10 mouse cellular contexts compared by ENCODE assay signal in genomic region chr8:114889578-114890374, GRCm38 (mm10).
A peak's percentile ranks its signal among the peaks of the same experiment; 100 is the strongest.
DNase-seq lines count a peak whose midpoint lies in the region; ATAC-seq lines count a peak whose summit lies in the region.
"Had no signal": no experiment of that assay in that cellular context is flagged by ENCODE, and none has a peak within 500 bp of the region (broad histone marks: within the 10 kb centered on the region; RNA-seq: fewer than 3 reads in every experiment).

No protein-coding gene starts in this region.

- H3K27ac ChIP-seq in lung, embryonic 16.5 days (ENCODE audit: low read length): no peak overlapping the region
- H3K27ac ChIP-seq in embryonic facial prominence, embryonic 13.5 days: no peak overlapping the region
- H3K27ac ChIP-seq in limb, embryonic 10.5 days: 0 out of 2 replicates have a peak overlapping the region, but pooled peaks have one; percentile 46

- ATAC-seq in lung, embryonic 16.5 days (ENCODE audit: low read depth): 0 out of 2 replicates have a peak, but pooled peaks have one; percentile 39
- no peak for ATAC-seq in embryonic facial prominence, embryonic 13.5 days (ENCODE audit: insufficient number of reproducible peaks, insufficient read depth, low FRiP score, low TSS enrichment, low read depth)
- ATAC-seq in megakaryocyte-erythroid progenitor cell, adult 5-6 weeks (replicated peaks; ENCODE audit: low FRiP score, low TSS enrichment, poor library complexity, severe bottlenecking): no peak
- ATAC-seq: lung, postnatal 0 days had no signal

- no peak for DNase-seq in lung, adult 18-20 months
- peak; percentile 31 for DNase-seq in cerebellum, adult 11-12 months
- DNase-seq in limb, embryonic 10.5 days (ENCODE audit: low spot score): no peak
- DNase-seq in kidney, postnatal 4 days: no peak
- DNase-seq in B cell, adult 2 months: no peak
- DNase-seq: adrenal gland, adult 2 months had no signal

- no peak overlapping the region for H3K4me3 ChIP-seq in lung, embryonic 16.5 days (ENCODE audit: low read length)
- H3K4me3 ChIP-seq in embryonic facial prominence, embryonic 13.5 days: no peak overlapping the region
- no peak overlapping the region for H3K4me3 ChIP-seq in limb, embryonic 10.5 days

- no peak overlapping the region for H3K4me2 ChIP-seq in lung, embryonic 16.5 days (ENCODE audit: low read depth, low read length)
- peak overlapping the region; percentile 3; the same call in 1 of the 2 replicates for H3K4me2 ChIP-seq in embryonic facial prominence, embryonic 13.5 days

- H3K27me3 ChIP-seq in lung, embryonic 16.5 days (ENCODE audit: control insufficient read depth, insufficient read depth, low read depth, low read length): no peaks in the 10 kb centered on the region
- H3K27me3 ChIP-seq in embryonic facial prominence, embryonic 13.5 days: no peaks in the 10 kb centered on the region
- H3K27me3 ChIP-seq in limb, embryonic 10.5 days (ENCODE audit: low read depth, poor library complexity, severe bottlenecking): peaks cover 1% of the 10 kb centered on the region; the same call in 1 of the 2 replicates

- H3K9me3 ChIP-seq in lung, embryonic 16.5 days (ENCODE audit: control insufficient read depth, low read length): no peaks in the 10 kb centered on the region
- no peaks in the 10 kb centered on the region for H3K9me3 ChIP-seq in embryonic facial prominence, embryonic 13.5 days
- no peaks in the 10 kb centered on the region for H3K9me3 ChIP-seq in limb, embryonic 10.5 days (replicated peaks)

- H3K4me1 ChIP-seq in lung, embryonic 16.5 days (replicated peaks; ENCODE audit: control insufficient read depth, insufficient read depth, low read length): peaks cover 8% of the 10 kb centered on the region; the same call in 1 of the 2 replicates
- H3K4me1 ChIP-seq in embryonic facial prominence, embryonic 13.5 days: peaks cover 21% of the 10 kb centered on the region
- H3K4me1 ChIP-seq in limb, embryonic 10.5 days: peaks cover 23% of the 10 kb centered on the region

- H3K36me3 ChIP-seq in lung, embryonic 16.5 days (ENCODE audit: control insufficient read depth, insufficient read depth, low read length): no peaks in the 10 kb centered on the region
- no peaks in the 10 kb centered on the region for H3K36me3 ChIP-seq in embryonic facial prominence, embryonic 13.5 days
- no peaks in the 10 kb centered on the region for H3K36me3 ChIP-seq in limb, embryonic 10.5 days

- no peak overlapping the region for H3K9ac ChIP-seq in lung, embryonic 16.5 days (ENCODE audit: low read length)
- H3K9ac ChIP-seq in embryonic facial prominence, embryonic 13.5 days: no peak overlapping the region

- 45% methylated on average over 16 of the region's 16 CpGs for WGBS in lung, embryonic 16.5 days
- WGBS in embryonic facial prominence, embryonic 13.5 days: 47% methylated on average over 16 of the region's 16 CpGs
- 89% methylated on average over 16 of the region's 16 CpGs for WGBS in limb, embryonic 10.5 days
